Mouse (Mus musculus) midbrain, embryonic 16.5 days (tissue): ENCODE data around the gene Tac2. TPM values are rescaled to one million over a fixed set of nuclear protein-coding genes. Genes with fewer than 3 reads are reported as not detected.

Experiments
- ATAC-seq: fragments of 200-750 bp; cut with Nextera tagmentation; 2 replicates; pipeline ENCODE4 v1.8.0; 2017; ENCODE audit warnings: moderate TSS enrichment
- H3K27ac ChIP-seq: fragments of 300-500 bp; sonication (generic); 2 replicates; pipeline ENCODE4 v1.5.1; 2014; ENCODE audit warnings: mild to moderate bottlenecking, low read length, mixed read lengths
- H3K27me3 ChIP-seq: fragments of 300-500 bp; sonication (generic); 2 replicates; pipeline ENCODE4 v1.6.1; 2014; ENCODE audit warnings: low read depth, low read length, mixed read lengths; ENCODE audit not compliant: control insufficient read depth, insufficient read depth
- H3K36me3 ChIP-seq: fragments of 300-500 bp; sonication (generic); 2 replicates; pipeline ENCODE4 v1.6.1; 2014; ENCODE audit warnings: mild to moderate bottlenecking, low read length, moderate library complexity, mixed read lengths; ENCODE audit not compliant: control insufficient read depth, insufficient read depth
- H3K4me1 ChIP-seq: fragments of 300-500 bp; sonication (generic); 2 replicates; pipeline ENCODE4 v1.6.1; 2014; ENCODE audit warnings: mild to moderate bottlenecking, low read length, mixed read lengths; ENCODE audit not compliant: control insufficient read depth, insufficient read depth
- H3K4me2 ChIP-seq: fragments of 300-500 bp; sonication (generic); 2 replicates; pipeline ENCODE4 v1.6.1; 2014; ENCODE audit warnings: mild to moderate bottlenecking, low read length, mixed read lengths
- H3K4me3 ChIP-seq: fragments of 300-500 bp; sonication (generic); 2 replicates; pipeline ENCODE4 v1.5.1; 2014; ENCODE audit warnings: low read depth, mild to moderate bottlenecking, low read length, moderate library complexity, mixed read lengths
- H3K9ac ChIP-seq: fragments of 300-500 bp; sonication (generic); 2 replicates; pipeline ENCODE4 v1.6.1; 2014; ENCODE audit warnings: low read depth, low read length, mixed read lengths
- H3K9me3 ChIP-seq: fragments of 300-500 bp; sonication (generic); replicated peaks from 2 replicates; pipeline ENCODE4 v1.6.1; 2014; ENCODE audit warnings: mild to moderate bottlenecking, low read length, mixed read lengths; ENCODE audit not compliant: control insufficient read depth, poor library complexity, severe bottlenecking
- WGBS: fragments of 180-500 bp; shearing (Covaris S2); extraction: QIAGEN DNeasy Blood & Tissue Kit; methylation state at CpG from one replicate; pipeline ENCODE4 v1.1.7; 2014; 5-methylcytosine and 5-hydroxymethylcytosine counted together
- polyA plus RNA-seq: library from polyadenylated mRNA; unstranded; fragments of >200 nt; fragmentation: Nextera tagmentation; extraction: Ambion mirVana; gene quantifications from 2 replicates; pipeline ENCODE4 v1.2.1, GENCODE M21; 2015

Tac2 gene
- polyA plus RNA-seq, 1 experiment from 2014 or later: 1.2 TPM

DNA sequence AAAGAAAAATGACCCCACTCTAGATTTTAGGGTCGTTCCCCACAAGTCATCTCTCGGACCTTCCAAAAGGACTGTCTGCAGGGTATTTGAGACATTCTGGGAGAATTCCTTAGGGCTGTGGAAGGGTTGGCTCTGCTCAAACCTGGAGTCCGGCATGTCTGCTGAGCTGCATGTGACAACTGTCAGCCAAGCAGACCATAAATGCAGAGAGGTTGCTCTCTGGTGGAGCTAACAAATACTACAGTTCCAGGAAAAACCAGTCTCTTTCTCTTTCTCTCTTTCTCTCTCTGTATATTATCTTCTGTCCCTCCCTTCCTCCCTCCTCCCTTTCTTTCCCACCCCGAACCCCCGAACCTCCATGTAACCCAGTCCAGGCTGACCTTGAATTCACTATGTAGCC, 10.2 kb downstream of the Tac2 start:
- Histone ChIP-seq H3K9ac (no peak overlapping the region), H3K27me3 (peaks cover 4% of the 10 kb centered on the region; the same call in 1 of the 2 replicates), H3K9me3 (no peaks in the 10 kb centered on the region), H3K4me1 (peaks cover 12% of the 10 kb centered on the region), H3K36me3 (no peaks in the 10 kb centered on the region), H3K4me3 (no peak overlapping the region), H3K4me2 (no peak overlapping the region), H3K27ac (no peak overlapping the region)
- ATAC-seq: no peak
- WGBS: 49% methylated on average over 5 of the region's 5 CpGs

- Histone ChIP-seq H3K4me3 (no peak overlapping the region), H3K36me3 (no peaks in the 10 kb centered on the region), H3K9me3 (no peaks in the 10 kb centered on the region), H3K9ac (no peak overlapping the region), H3K27me3 (peaks cover 4% of the 10 kb centered on the region; the same call in 1 of the 2 replicates), H3K4me2 (no peak overlapping the region), H3K27ac (no peak overlapping the region), H3K4me1 (peaks cover 12% of the 10 kb centered on the region)
- 79% methylated on average over 2 of the region's 2 CpGs for WGBS
- ATAC-seq: no peak
Observed at GRCm38 (mm10) chr10:127736266-127736665, 12.0 kb downstream of the Tac2 start.

GRCm38 (mm10) chr10:127736916-127737315, 12.6 kb downstream of the Tac2 start:
- WGBS: 81% methylated on average over 4 of the region's 4 CpGs
- ATAC-seq: no peak
- H3K4me3 ChIP-seq: no peak overlapping the region
- no peak overlapping the region for H3K9ac ChIP-seq
- no peaks in the 10 kb centered on the region for H3K9me3 ChIP-seq
- peaks cover 4% of the 10 kb centered on the region for H3K36me3 ChIP-seq
- peaks cover 12% of the 10 kb centered on the region for H3K4me1 ChIP-seq
- H3K27me3 ChIP-seq: peaks cover 4% of the 10 kb centered on the region; the same call in 1 of the 2 replicates
- H3K4me2 ChIP-seq: no peak overlapping the region
- H3K27ac ChIP-seq: no peak overlapping the region

GRCm38 (mm10) chr10:127737552-127737951, 13.3 kb downstream of the Tac2 start:
- peaks cover 12% of the 10 kb centered on the region for H3K4me1 ChIP-seq
- no peak overlapping the region for H3K4me2 ChIP-seq
- H3K27ac ChIP-seq: no peak overlapping the region
- no peak for ATAC-seq
- peaks cover 11% of the 10 kb centered on the region for H3K36me3 ChIP-seq
- no peak overlapping the region for H3K4me3 ChIP-seq
- WGBS: 31% methylated on average over 2 of the region's 2 CpGs
- H3K27me3 ChIP-seq: peaks cover 4% of the 10 kb centered on the region; the same call in 1 of the 2 replicates
- no peaks in the 10 kb centered on the region for H3K9me3 ChIP-seq
- no peak overlapping the region for H3K9ac ChIP-seq

- Histone ChIP-seq H3K27me3 (peaks cover 4% of the 10 kb centered on the region; the same call in 1 of the 2 replicates), H3K9ac (no peak overlapping the region), H3K4me2 (no peak overlapping the region; the same call in 1 of the 2 replicates), H3K4me1 (peaks cover 12% of the 10 kb centered on the region), H3K9me3 (no peaks in the 10 kb centered on the region), H3K27ac (no peak overlapping the region), H3K4me3 (peak overlapping the region; percentile 97; the same call in 1 of the 2 replicates), H3K36me3 (peaks cover 18% of the 10 kb centered on the region)
- whole genome bisulfite sequencing: 56% methylated on average over 13 of the region's 13 CpGs
- no peak for ATAC-seq
Observed at GRCm38 (mm10) chr10:127738151-127738882, 14.0 kb downstream of the Tac2 start.

DNA sequence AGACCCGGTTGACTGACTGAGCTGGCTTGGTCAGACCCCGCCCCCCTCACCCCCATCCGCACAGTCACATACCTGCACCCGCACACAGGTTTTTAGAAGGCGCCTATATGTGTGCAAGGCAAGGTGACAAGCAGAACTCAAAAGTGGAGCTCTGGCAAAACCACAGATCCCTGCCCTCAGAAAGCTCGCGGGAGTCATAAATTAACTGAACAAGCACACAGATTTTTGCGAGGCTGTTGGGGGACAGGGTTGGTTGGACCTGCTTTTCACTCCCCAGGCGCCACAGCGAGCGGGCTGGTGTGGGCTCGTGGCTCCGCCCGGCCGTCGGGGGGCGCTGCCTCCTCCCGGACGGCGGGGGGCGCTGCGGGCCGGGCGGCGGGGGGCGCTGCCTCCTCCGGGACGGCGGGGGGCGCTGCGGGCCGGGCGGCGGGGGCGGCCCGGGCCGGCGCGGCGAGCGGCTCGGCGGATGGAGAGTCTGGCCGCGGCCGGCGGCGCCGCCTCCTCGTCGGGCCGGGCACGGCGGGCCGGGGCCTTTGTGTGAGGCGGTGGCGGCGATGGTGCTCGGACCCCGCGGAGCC, 14.9 kb downstream of the Tac2 start, which contains the start of gene Zbtb39:
Gene Zbtb39, plus strand, starts transcription at position 456 of the 578 bp plus-strand sequence.
- 2% methylated on average over 47 of the region's 61 CpGs for WGBS
- Histone ChIP-seq H3K4me1 (peaks cover 12% of the 10 kb centered on the region), H3K9ac (peak within 1 kb of the TSS; percentile 95), H3K27ac (peak within 1 kb of the TSS; percentile 81), H3K36me3 (peaks cover 25% of the 10 kb centered on the region), H3K9me3 (no peaks in the 10 kb centered on the region), H3K4me3 (peak within 1 kb of the TSS; percentile 97), H3K4me2 (peak within 1 kb of the TSS; percentile 79), H3K27me3 (no peaks in the 10 kb centered on the region)
- peak; percentile 88 for ATAC-seq

DNA sequence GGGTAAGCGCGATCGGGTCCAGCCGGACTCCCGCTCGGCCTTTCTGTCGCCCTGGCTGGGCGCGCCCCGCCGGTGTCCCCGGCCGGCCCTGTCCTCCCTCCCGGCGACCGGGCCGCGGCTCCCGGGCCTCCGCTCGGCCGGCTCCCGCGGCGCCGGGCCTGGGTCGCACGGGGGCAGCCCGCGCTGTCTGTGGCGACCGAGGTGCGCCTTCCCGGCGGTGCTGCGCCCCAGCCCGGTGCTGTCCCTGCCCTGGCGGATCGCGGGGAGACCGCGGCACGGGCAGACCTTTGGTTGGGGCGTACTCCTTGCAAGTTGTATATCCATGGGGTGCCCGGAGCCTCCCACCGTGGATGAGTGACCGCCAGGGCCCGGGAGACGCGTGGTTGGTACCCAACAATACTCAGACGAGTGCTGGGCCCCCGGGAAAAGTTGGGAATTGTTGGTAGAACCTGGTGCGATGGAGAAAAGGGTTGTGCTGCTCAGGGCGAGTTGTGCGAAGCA, 15.4 kb downstream of the Tac2 start:
- Histone ChIP-seq H3K4me3 (peak overlapping the region; percentile 97), H3K9me3 (no peaks in the 10 kb centered on the region), H3K4me1 (peaks cover 12% of the 10 kb centered on the region), H3K4me2 (peak overlapping the region; percentile 79), H3K27ac (peak overlapping the region; percentile 81), H3K9ac (peak overlapping the region; percentile 95), H3K36me3 (peaks cover 25% of the 10 kb centered on the region), H3K27me3 (no peaks in the 10 kb centered on the region)
- peak; percentile 67 for ATAC-seq
- under 1% methylated on average over 55 of the region's 55 CpGs for WGBS

DNA sequence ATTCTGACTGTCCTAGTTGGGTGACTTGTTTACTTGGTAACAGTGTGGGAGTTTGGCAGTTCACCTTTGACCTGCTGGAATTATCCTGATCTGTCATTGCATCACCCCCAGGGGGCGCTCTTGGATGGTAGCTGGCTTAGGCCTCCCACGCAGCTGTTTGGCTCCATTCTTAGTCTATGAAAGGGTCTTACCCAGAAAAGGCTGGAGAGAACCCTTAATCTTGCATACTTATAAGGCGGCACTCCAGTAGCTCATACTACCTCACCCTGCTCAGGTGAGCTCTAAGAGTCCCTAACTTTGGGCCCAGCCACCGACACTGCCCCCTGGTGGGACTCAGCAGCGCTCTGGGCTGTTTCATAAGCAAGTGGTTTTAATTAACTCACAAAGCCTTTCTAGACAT, 20.4 kb downstream of the Tac2 start:
- no peak for ATAC-seq
- H3K4me1 ChIP-seq: peaks cover 10% of the 10 kb centered on the region
- H3K4me3 ChIP-seq: no peak overlapping the region
- no peak overlapping the region for H3K9ac ChIP-seq
- WGBS: 75% methylated on average over 5 of the region's 5 CpGs
- no peak overlapping the region for H3K27ac ChIP-seq
- peaks cover 38% of the 10 kb centered on the region for H3K36me3 ChIP-seq
- no peaks in the 10 kb centered on the region for H3K9me3 ChIP-seq
- H3K27me3 ChIP-seq: no peaks in the 10 kb centered on the region
- H3K4me2 ChIP-seq: no peak overlapping the region

- peaks cover under 1% of the 10 kb centered on the region; the same call in 1 of the 2 replicates for H3K4me1 ChIP-seq
- 83% methylated on average over 5 of the region's 5 CpGs for WGBS
- no peak overlapping the region for H3K27ac ChIP-seq
- no peak overlapping the region for H3K4me2 ChIP-seq
- no peak for ATAC-seq
- H3K4me3 ChIP-seq: no peak overlapping the region
- H3K9ac ChIP-seq: no peak overlapping the region
- H3K27me3 ChIP-seq: no peaks in the 10 kb centered on the region
- no peaks in the 10 kb centered on the region for H3K9me3 ChIP-seq
- H3K36me3 ChIP-seq: peaks cover 38% of the 10 kb centered on the region
Observed at GRCm38 (mm10) chr10:127745886-127746285, 21.6 kb downstream of the Tac2 start.
